Mouse (Mus musculus) bone marrow, adult 2 months (tissue): ENCODE data around the gene Git2.

Experiments
- CTCF ChIP-seq: fragments of 200-500 bp; IDR thresholded peaks from 2 replicates; pipeline ENCODE4 v1.5.1; 2011; ENCODE audit warnings: low read length, control low read depth; ENCODE audit not compliant: control insufficient read depth, insufficient read depth
- POLR2A ChIP-seq: fragments of 200-500 bp; IDR thresholded peaks from 2 replicates; pipeline ENCODE4 v1.6.1; 2011; ENCODE audit warnings: low read depth, mild to moderate bottlenecking, control low read depth, low read length, borderline replicate concordance; ENCODE audit not compliant: control insufficient read depth

GRCm38 (mm10) chr5:114804335-114804734, 29.0 kb upstream of the Git2 start:
- TF ChIP-seq CTCF (no peak), POLR2A (no peak)
